Mouse (Mus musculus): ENCODE data around the gene Btn1a1. TPM values are rescaled to one million over a fixed set of nuclear protein-coding genes. Genes with fewer than 3 reads are reported as not detected.
A peak's percentile ranks its signal among the peaks of the same experiment; 100 is the strongest.

Gene Btn1a1
- polyA plus RNA-seq, 2 experiments, result 0.31 TPM; not detected in 1

DNA sequence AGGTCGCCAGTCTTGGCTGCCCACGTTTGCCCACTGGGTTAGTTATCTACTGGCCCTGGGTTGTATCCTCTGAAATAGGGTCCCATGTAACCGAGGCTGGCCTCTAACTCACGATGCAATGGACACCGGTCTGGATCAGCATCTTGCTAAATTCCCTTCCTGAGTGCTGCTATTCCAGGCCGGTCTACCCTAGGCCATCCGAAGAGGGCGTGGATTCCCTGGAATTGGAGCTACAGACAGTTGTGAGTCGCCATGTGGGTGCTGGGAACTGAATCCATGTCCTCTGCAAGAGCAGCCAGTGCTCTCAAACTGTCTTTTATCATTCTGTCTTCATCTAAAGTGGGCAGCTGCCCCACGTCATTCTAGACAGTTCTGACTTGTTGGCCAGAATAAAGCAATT is 25.8 kb downstream of the Btn1a1 start:
- WGBS, result 65% methylated on average over 10 of the region's 10 CpGs
- Histone ChIP-seq H3K4me2 (replicated peaks; ENCODE audit: low read depth, low read length, severe bottlenecking) (no peak overlapping the region), H3K4me3 (replicated peaks; ENCODE audit: low read length) (no peak overlapping the region), H3K4me1 (ENCODE audit: control insufficient read depth, insufficient read depth, low read length) (0 out of 2 replicates have a peak, but pooled peaks cover 4% of the 10 kb centered on the region), H3K9ac (ENCODE audit: low read depth, low read length, severe bottlenecking) (no peak overlapping the region), H3K9me3 (ENCODE audit: control insufficient read depth, low read length) (no peaks in the 10 kb centered on the region), H3K36me3 (ENCODE audit: control insufficient read depth, insufficient read depth, low read length) (no peaks in the 10 kb centered on the region), H3K27ac (replicated peaks; ENCODE audit: low read depth, low read length) (no peak overlapping the region), H3K27me3 (ENCODE audit: control insufficient read depth, insufficient read depth, low read length) (no peaks in the 10 kb centered on the region)
- no peak for ATAC-seq (ENCODE audit: low FRiP score, low read depth)
- TF ChIP-seq POLR2A (IDR thresholded peaks at IDR 0.05; ENCODE audit: borderline replicate concordance, extremely low read depth, insufficient read depth, insufficient read length), result no peak
- DNase-seq (ENCODE audit: low spot score), result no peak

DNA sequence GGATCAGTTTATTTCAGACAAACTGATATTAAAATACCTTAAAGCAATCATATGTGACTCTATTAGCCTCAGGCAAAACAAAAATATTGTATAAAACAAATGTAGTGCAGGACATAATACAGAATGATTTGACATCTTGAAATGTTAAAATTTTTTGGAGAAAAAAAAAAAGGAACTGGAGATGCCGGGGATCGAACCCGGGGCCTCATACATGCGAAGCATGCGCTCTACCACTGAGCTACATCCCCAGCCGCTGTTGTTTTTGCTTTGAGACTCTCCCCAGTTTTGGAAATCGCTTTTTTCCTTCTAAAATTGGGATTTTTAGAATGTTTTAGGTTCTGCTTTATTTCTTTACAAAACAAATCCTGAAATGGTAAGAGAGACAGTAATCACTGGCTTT is 27.2 kb downstream of the Btn1a1 start:
- no peaks in the 10 kb centered on the region for H3K36me3 ChIP-seq (ENCODE audit: control insufficient read depth, insufficient read depth, low read length)

DNA sequence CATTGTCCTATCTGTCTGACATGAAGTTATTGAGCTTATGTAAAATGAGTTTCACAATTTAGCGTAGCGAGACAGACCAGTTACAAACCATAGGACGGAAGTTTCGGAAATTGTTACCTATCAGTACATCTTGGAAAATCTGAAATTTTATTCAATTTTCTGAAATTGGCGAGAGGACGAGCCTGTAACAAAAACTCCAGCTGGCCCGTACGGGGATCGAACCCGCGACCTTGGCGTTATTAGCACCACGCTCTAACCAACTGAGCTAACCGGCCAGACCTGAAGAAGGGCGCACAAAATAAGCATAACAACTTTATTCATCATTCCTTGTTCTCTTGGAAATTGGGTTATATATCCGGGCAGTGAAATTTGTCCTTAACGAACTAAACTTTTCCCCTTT is 27.8 kb downstream of the Btn1a1 start:
- under 1% methylated on average over 17 of the region's 17 CpGs for WGBS
- H3K36me3 ChIP-seq (ENCODE audit: control insufficient read depth, insufficient read depth, low read length), result no peaks in the 10 kb centered on the region
- H3K27ac ChIP-seq (replicated peaks; ENCODE audit: low read depth, low read length), result peak overlapping the region; percentile 45; the same call in 1 of the 2 replicates
- H3K27me3 ChIP-seq (ENCODE audit: control insufficient read depth, insufficient read depth, low read length), result no peaks in the 10 kb centered on the region
- peak overlapping the region; percentile 47 for H3K9ac ChIP-seq (ENCODE audit: low read depth, low read length, severe bottlenecking)
- DNase-seq (ENCODE audit: low spot score), result peak; percentile 93
- no peaks in the 10 kb centered on the region for H3K4me1 ChIP-seq (ENCODE audit: control insufficient read depth, insufficient read depth, low read length)
- TF ChIP-seq POLR2A (IDR thresholded peaks at IDR 0.05; ENCODE audit: borderline replicate concordance, extremely low read depth, insufficient read depth, insufficient read length), result no peak
- H3K4me2 ChIP-seq (replicated peaks; ENCODE audit: low read depth, low read length, severe bottlenecking), result peak overlapping the region; percentile 43
- peak; percentile 86 for ATAC-seq (ENCODE audit: low FRiP score, low read depth)
- H3K9me3 ChIP-seq (ENCODE audit: control insufficient read depth, low read length), result no peaks in the 10 kb centered on the region
- peak overlapping the region; percentile 49 for H3K4me3 ChIP-seq (replicated peaks; ENCODE audit: low read length)

More for the DNA sequence above, 27.2 kb downstream of the Btn1a1 start:
- Histone ChIP-seq H3K27ac (replicated peaks; ENCODE audit: low read depth, low read length) (0 out of 2 replicates have a peak overlapping the region, but pooled peaks have one; percentile 45), H3K9me3 (ENCODE audit: control insufficient read depth, low read length) (no peaks in the 10 kb centered on the region), H3K27me3 (ENCODE audit: control insufficient read depth, insufficient read depth, low read length) (no peaks in the 10 kb centered on the region), H3K9ac (ENCODE audit: low read depth, low read length, severe bottlenecking) (no peak overlapping the region), H3K4me1 (ENCODE audit: control insufficient read depth, insufficient read depth, low read length) (no peaks in the 10 kb centered on the region), H3K4me3 (replicated peaks; ENCODE audit: low read length) (peak overlapping the region; percentile 49), H3K4me2 (replicated peaks; ENCODE audit: low read depth, low read length, severe bottlenecking) (peak overlapping the region; percentile 43)
- under 1% methylated on average over 7 of the region's 7 CpGs for WGBS
- TF ChIP-seq POLR2A (IDR thresholded peaks at IDR 0.05; ENCODE audit: borderline replicate concordance, extremely low read depth, insufficient read depth, insufficient read length), result no peak
- DNase-seq (ENCODE audit: low spot score), result peak; percentile 75
- 0 out of 2 replicates have a peak, but pooled peaks have one; percentile 27 for ATAC-seq (ENCODE audit: low FRiP score, low read depth)

DNA sequence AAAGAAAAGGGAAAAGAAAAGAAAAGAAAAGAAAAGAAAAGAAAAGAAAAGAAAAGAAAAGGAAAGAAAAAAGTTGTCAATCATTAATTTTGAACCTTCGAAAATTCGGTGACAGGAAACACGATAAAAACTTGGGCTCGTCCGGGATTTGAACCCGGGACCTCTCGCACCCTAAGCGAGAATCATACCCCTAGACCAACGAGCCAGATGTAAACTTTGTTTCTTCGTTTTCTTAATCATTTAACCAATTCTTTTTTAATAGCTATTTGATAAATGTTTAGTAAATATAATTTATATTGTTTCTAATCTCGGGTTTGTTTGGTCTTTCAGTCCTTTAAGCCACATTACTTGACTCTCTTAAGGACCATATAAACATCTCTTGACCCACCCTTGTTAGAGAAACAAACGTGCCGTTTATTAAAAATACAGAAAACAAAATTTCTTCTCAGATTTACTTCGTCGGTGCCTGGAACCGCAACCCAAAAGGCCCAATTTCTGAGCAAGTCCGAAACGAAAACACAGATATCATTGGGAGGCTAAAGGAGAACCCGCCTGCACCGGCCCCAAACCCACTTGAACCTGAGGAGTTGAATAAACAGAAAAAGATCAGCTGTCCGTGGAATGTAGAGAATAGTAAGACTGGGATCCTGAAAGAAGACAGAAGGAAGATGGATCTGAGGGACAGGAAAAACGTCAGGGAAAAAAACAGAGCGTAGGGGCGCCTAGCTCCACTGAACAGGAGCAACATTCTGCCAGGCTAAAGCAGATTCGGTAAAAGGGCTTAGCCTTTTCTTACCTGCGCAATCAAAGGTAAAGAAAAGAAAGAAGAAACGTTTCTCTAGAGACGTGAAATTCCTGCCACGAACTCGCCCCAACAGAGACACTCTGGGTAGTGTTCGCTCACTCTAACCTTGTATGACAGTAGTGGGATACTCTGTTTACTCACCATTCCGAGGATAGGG is 28.6 kb downstream of the Btn1a1 start:
- Histone ChIP-seq H3K27ac (replicated peaks; ENCODE audit: low read depth, low read length) (peak overlapping the region; percentile 45), H3K9me3 (ENCODE audit: control insufficient read depth, low read length) (no peaks in the 10 kb centered on the region), H3K4me3 (replicated peaks; ENCODE audit: low read length) (peak overlapping the region; percentile 49), H3K9ac (ENCODE audit: low read depth, low read length, severe bottlenecking) (peak overlapping the region; percentile 47), H3K36me3 (ENCODE audit: control insufficient read depth, insufficient read depth, low read length) (no peaks in the 10 kb centered on the region), H3K4me1 (ENCODE audit: control insufficient read depth, insufficient read depth, low read length) (no peaks in the 10 kb centered on the region), H3K4me2 (replicated peaks; ENCODE audit: low read depth, low read length, severe bottlenecking) (peak overlapping the region; percentile 43), H3K27me3 (ENCODE audit: control insufficient read depth, insufficient read depth, low read length) (no peaks in the 10 kb centered on the region)
- 1% methylated on average over 32 of the region's 32 CpGs for WGBS
- peak; percentile 73 for DNase-seq (ENCODE audit: low spot score)
- ATAC-seq (ENCODE audit: low FRiP score, low read depth), result peak; percentile 23; the same call in 1 of the 2 replicates
- no peak for TF ChIP-seq POLR2A (IDR thresholded peaks at IDR 0.05; ENCODE audit: borderline replicate concordance, extremely low read depth, insufficient read depth, insufficient read length)

DNA sequence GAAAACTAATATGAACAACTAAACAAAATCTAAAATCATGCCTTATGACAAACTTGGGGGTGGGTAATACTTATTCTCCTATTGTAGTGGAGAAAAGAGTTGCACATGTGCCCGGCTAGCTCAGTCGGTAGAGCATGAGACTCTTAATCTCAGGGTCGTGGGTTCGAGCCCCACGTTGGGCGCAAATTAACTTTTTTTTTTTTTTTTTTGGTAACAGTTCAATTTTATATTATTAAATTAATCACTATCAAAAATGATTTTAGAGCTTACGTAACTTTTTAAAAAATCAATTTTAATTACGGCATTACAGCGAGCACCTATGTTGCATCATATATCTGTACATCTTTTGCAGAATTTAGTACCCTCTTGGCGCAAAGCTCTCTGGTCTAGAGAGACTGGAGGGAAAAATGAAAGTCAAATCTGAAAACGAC is 29.5 kb downstream of the Btn1a1 start:
- no peak for ATAC-seq (ENCODE audit: low FRiP score, low read depth)
- H3K9ac ChIP-seq (ENCODE audit: low read depth, low read length, severe bottlenecking), result no peak overlapping the region
- H3K4me1 ChIP-seq (ENCODE audit: control insufficient read depth, insufficient read depth, low read length), result no peaks in the 10 kb centered on the region
- 1% methylated on average over 11 of the region's 11 CpGs for WGBS
- peak overlapping the region; percentile 55 for H3K4me2 ChIP-seq (replicated peaks; ENCODE audit: low read depth, low read length, severe bottlenecking)
- DNase-seq (ENCODE audit: low spot score), result peak; percentile 71
- peak overlapping the region; percentile 34 for H3K4me3 ChIP-seq (replicated peaks; ENCODE audit: low read length)
- H3K9me3 ChIP-seq (ENCODE audit: control insufficient read depth, low read length), result no peaks in the 10 kb centered on the region
- H3K36me3 ChIP-seq (ENCODE audit: control insufficient read depth, insufficient read depth, low read length), result no peaks in the 10 kb centered on the region
- no peak for TF ChIP-seq POLR2A (IDR thresholded peaks at IDR 0.05; ENCODE audit: borderline replicate concordance, extremely low read depth, insufficient read depth, insufficient read length)
- no peak overlapping the region for H3K27ac ChIP-seq (replicated peaks; ENCODE audit: low read depth, low read length)
- H3K27me3 ChIP-seq (ENCODE audit: control insufficient read depth, insufficient read depth, low read length), result no peaks in the 10 kb centered on the region

Measured in limb, embryonic 14.5 days (tissue).